Mouse (Mus musculus): ENCODE measurements at regions not wholly inside any gene's neighbourhood (a gene's known extent, or its start where the extent isn't known, plus 50 kb on each side); places are given as distances from the start of the nearest gene placed in this dataset.

- no peak for TF ChIP-seq EP300 (IDR thresholded peaks at IDR 0.05; ENCODE audit: low read depth in 1 of 2, low read length in 2 of 2)
- no peak for TF ChIP-seq MYC (IDR thresholded peaks at IDR 0.05; ENCODE audit: low read depth, low read length)
- no peak for TF ChIP-seq NELFE (IDR thresholded peaks at IDR 0.05; ENCODE audit: low read depth, low read length)
- TF ChIP-seq USF2 (IDR thresholded peaks at IDR 0.05; ENCODE audit: borderline replicate concordance in 1 of 2, insufficient read depth in 1 of 2, low read depth in 1 of 2, low read length in 2 of 2): no peak
- TF ChIP-seq MYB (IDR thresholded peaks at IDR 0.05; ENCODE audit: low read depth, low read length): no peak
- TF ChIP-seq KAT2A (conservative IDR thresholded peaks at IDR 0.05; ENCODE audit: low read depth, low read length): no peak
- no peak for TF ChIP-seq MAZ (IDR thresholded peaks at IDR 0.05; ENCODE audit: low read depth, low read length)
- no peak for TF ChIP-seq MAFK (IDR thresholded peaks at IDR 0.05; ENCODE audit: borderline replicate concordance, low read depth, low read length)
- Histone ChIP-seq H3K4me3 (ENCODE audit: control insufficient read depth in 1 of 2, insufficient read depth in 1 of 2, low read depth in 2 of 2, low read length in 2 of 2) (no peak overlapping the region), H3K9ac (ENCODE audit: control insufficient read depth, low read depth, low read length, poor library complexity, severe bottlenecking) (no peak overlapping the region), H3K9me3 (replicated peaks; ENCODE audit: insufficient read depth, low read length) (no peaks in the 10 kb centered on the region), H3K4me1 (ENCODE audit: control insufficient read depth in 1 of 2, insufficient read depth in 2 of 2, low read length in 2 of 2) (no peaks in the 10 kb centered on the region), H3K27ac (ENCODE audit: control insufficient read depth, low read depth, low read length) (no peak overlapping the region), H3K79me2 (ENCODE audit: control insufficient read depth, insufficient read depth, low read length, poor library complexity) (no peaks in the 10 kb centered on the region), H3K36me3 (ENCODE audit: control insufficient read depth in 1 of 2, insufficient read depth in 2 of 2, low read length in 2 of 2) (no peaks in the 10 kb centered on the region), H3K27me3 (ENCODE audit: control insufficient read depth in 1 of 2, insufficient read depth in 2 of 2, low read length in 2 of 2) (no peaks in the 10 kb centered on the region)
- DNase-seq (ENCODE audit: low read depth, low spot score): no peak
Observed at GRCm38 (mm10) chr12:45476881-45477280, 402.4 kb upstream of the Stxbp6 start.

- H3K27ac ChIP-seq (ENCODE audit: control insufficient read depth, low read depth, low read length): no peak overlapping the region
- H3K9me3 ChIP-seq (replicated peaks; ENCODE audit: insufficient read depth, low read length): no peaks in the 10 kb centered on the region
- H3K36me3 ChIP-seq (ENCODE audit: control insufficient read depth in 1 of 2, insufficient read depth in 2 of 2, low read length in 2 of 2): no peaks in the 10 kb centered on the region
- no peak for DNase-seq (ENCODE audit: low read depth, low spot score)
- H3K27me3 ChIP-seq (ENCODE audit: control insufficient read depth in 1 of 2, insufficient read depth in 2 of 2, low read length in 2 of 2): no peaks in the 10 kb centered on the region; a peak in 1 of 4 replicates
- TF ChIP-seq CHD2 (IDR thresholded peaks at IDR 0.05; ENCODE audit: low read length) (no peak), MAFK (IDR thresholded peaks at IDR 0.05; ENCODE audit: borderline replicate concordance, low read depth, low read length) (no peak), ZC3H11A (IDR thresholded peaks at IDR 0.05; ENCODE audit: low read depth, low read length) (no peak), ETS1 (IDR thresholded peaks at IDR 0.05; ENCODE audit: low read depth, low read length) (no peak), MAX (IDR thresholded peaks at IDR 0.05; ENCODE audit: low read length) (no peak), POLR2AphosphoS2 (IDR thresholded peaks at IDR 0.05; ENCODE audit: low read length) (no peak), CTCF (IDR thresholded peaks at IDR 0.05 in 2 of 3, conservative IDR thresholded peaks at IDR 0.05 in 1 of 3; ENCODE audit: control insufficient read depth in 1 of 3, insufficient read depth in 1 of 3, low read depth in 2 of 3, low read length in 3 of 3, poor library complexity in 1 of 3, severe bottlenecking in 1 of 3) (no peak), ZNF384 (IDR thresholded peaks at IDR 0.05; ENCODE audit: low read depth, low read length) (no peak), MYB (IDR thresholded peaks at IDR 0.05; ENCODE audit: low read depth, low read length) (no peak), TBP (IDR thresholded peaks at IDR 0.05; ENCODE audit: low read depth, low read length) (no peak), GABPA (IDR thresholded peaks at IDR 0.05; ENCODE audit: low read depth, low read length) (no peak)
- H3K4me1 ChIP-seq (ENCODE audit: control insufficient read depth in 1 of 2, insufficient read depth in 2 of 2, low read length in 2 of 2): no peaks in the 10 kb centered on the region
- no peak overlapping the region for H3K9ac ChIP-seq (ENCODE audit: control insufficient read depth, low read depth, low read length, poor library complexity, severe bottlenecking)
- no peak overlapping the region for H3K4me3 ChIP-seq (ENCODE audit: control insufficient read depth in 1 of 2, insufficient read depth in 1 of 2, low read depth in 2 of 2, low read length in 2 of 2)
- no peaks in the 10 kb centered on the region for H3K79me2 ChIP-seq (ENCODE audit: control insufficient read depth, insufficient read depth, low read length, poor library complexity)
Observed at GRCm38 (mm10) chr12:45468093-45468492, 393.6 kb upstream of the Stxbp6 start.
